Mouse (Mus musculus) natural killer cell, adult 2 months (primary cell): Measurements from ENCODE around the gene Ypel4.

Experiments
- DNase-seq, 2 experiments: peaks; one replicate each; pipeline ENCODE4 v3.0.0; 2022; ENCODE audit warnings: low spot score in 2 of 2

Gene Ypel4

GRCm38 (mm10) chr2:84760777-84761176 is 26.9 kb downstream of the Ypel4 start:
- no peak for DNase-seq

GRCm38 (mm10) chr2:84761309-84761708 is 27.5 kb downstream of the Ypel4 start:
- no peak for DNase-seq

GRCm38 (mm10) chr2:84761840-84762239 is 28.0 kb downstream of the Ypel4 start:
- DNase-seq = no peak

- no peak for DNase-seq
Observed at GRCm38 (mm10) chr2:84762295-84762694, 28.4 kb downstream of the Ypel4 start.

- DNase-seq = no peak
Observed at GRCm38 (mm10) chr2:84762818-84763217, 29.0 kb downstream of the Ypel4 start.

GRCm38 (mm10) chr2:84770501-84770900 is 36.6 kb downstream of the Ypel4 start:
- no peak for DNase-seq

GRCm38 (mm10) chr2:84772454-84772853 is 38.6 kb downstream of the Ypel4 start:
- no peak for DNase-seq

GRCm38 (mm10) chr2:84773195-84773594 is 39.3 kb downstream of the Ypel4 start:
- no peak for DNase-seq

- DNase-seq = no peak
Observed at GRCm38 (mm10) chr2:84774751-84775150, 40.9 kb downstream of the Ypel4 start.

GRCm38 (mm10) chr2:84775241-84775640 is 41.4 kb downstream of the Ypel4 start, which contains the start of gene Serping1:
Serping1 (minus strand) TSS chr2:84775444.
- no peak for DNase-seq

GRCm38 (mm10) chr2:84775665-84776064 is 41.8 kb downstream of the Ypel4 start:
- no peak for DNase-seq

- DNase-seq = no peak
Observed at GRCm38 (mm10) chr2:84777706-84778105, 43.8 kb downstream of the Ypel4 start.

- peak; percentile 68 to 83 for DNase-seq
Observed at GRCm38 (mm10) chr2:84779210-84779609, 45.4 kb downstream of the Ypel4 start.

- no peak for DNase-seq
Observed at GRCm38 (mm10) chr2:84783315-84783714, 49.5 kb downstream of the Ypel4 start.

- DNase-seq = no peak
Observed at GRCm38 (mm10) chr2:84783840-84784566, 50.1 kb downstream of the Ypel4 start.
